Mouse (Mus musculus) limb, embryonic 13.5 days (tissue): ENCODE data around the gene Mrto4. TPM values are rescaled to one million over a fixed set of nuclear protein-coding genes. Genes with fewer than 3 reads are reported as not detected.
A peak's percentile ranks its signal among the peaks of the same experiment; 100 is the strongest.
"Not testable (repeated sequence)": the region's sequence is repeated elsewhere in the genome, so short reads cannot be mapped to it uniquely, and the experiment has no call there.

ENCODE experiments used
- ATAC-seq: fragments of 200-750 bp; cut with Nextera tagmentation; 2 replicates; pipeline ENCODE4 v1.8.0; 2017; ENCODE audit warnings: low read depth, moderate number of reproducible peaks, moderate TSS enrichment; ENCODE audit not compliant: low FRiP score
- H3K27ac ChIP-seq: fragments of 300-500 bp; sonication (generic); 2 replicates; pipeline ENCODE4 v1.5.1; 2015; ENCODE audit warnings: inconsistent platforms, mild to moderate bottlenecking, moderate library complexity
- H3K27me3 ChIP-seq: fragments of 300-500 bp; sonication (generic); 2 replicates; pipeline ENCODE4 v1.6.1; 2015; ENCODE audit warnings: mild to moderate bottlenecking, inconsistent platforms
- H3K36me3 ChIP-seq: fragments of 300-500 bp; sonication (generic); 2 replicates; pipeline ENCODE4 v1.6.1; 2015; ENCODE audit warnings: inconsistent platforms, mild to moderate bottlenecking, moderate library complexity
- H3K4me1 ChIP-seq: fragments of 300-500 bp; sonication (generic); 2 replicates; pipeline ENCODE4 v1.6.1; 2015; ENCODE audit warnings: inconsistent platforms
- H3K4me2 ChIP-seq: fragments of 300-500 bp; sonication (generic); replicated peaks from 2 replicates; pipeline ENCODE4 v1.6.1; 2015; ENCODE audit warnings: inconsistent platforms, mild to moderate bottlenecking, moderate library complexity
- H3K4me3 ChIP-seq: fragments of 300-500 bp; sonication (generic); 2 replicates; pipeline ENCODE4 v1.5.1; 2015; ENCODE audit warnings: moderate library complexity, mild to moderate bottlenecking, inconsistent platforms
- H3K9ac ChIP-seq: fragments of 300-500 bp; sonication (generic); 2 replicates; pipeline ENCODE4 v1.6.1; 2015; ENCODE audit warnings: mild to moderate bottlenecking, inconsistent platforms
- H3K9me3 ChIP-seq: fragments of 300-500 bp; sonication (generic); 2 replicates; pipeline ENCODE4 v1.6.1; 2016; ENCODE audit warnings: inconsistent platforms
- WGBS: fragments of 180-500 bp; shearing (Covaris S2); methylation state at CpG from one replicate; pipeline ENCODE4 v1.1.7; 2015; 5-methylcytosine and 5-hydroxymethylcytosine counted together
- polyA plus RNA-seq: library from polyadenylated mRNA; unstranded; fragments of >200 nt; fragmentation: Nextera tagmentation; extraction: Ambion mirVana; gene quantifications from 2 replicates; pipeline ENCODE4 v1.2.1, GENCODE M21; 2015

Gene Mrto4
- polyA plus RNA-seq, result 118 and 119 TPM in 2 replicates

- H3K4me3 ChIP-seq, result peak within 1 kb of the TSS; percentile 87
- ATAC-seq, result peak; percentile 96
Observed at GRCm38 (mm10) chr4:139351931-139352711, at the start of gene Mrto4, which contains the start of the genes Emc1 and Ubr4. Gene Mrto4 (minus strand): TSS chr4:139352576. Gene Emc1 (plus strand): TSS chr4:139352587. Gene Ubr4 (plus strand): TSS chr4:139352609.

GRCm38 (mm10) chr4:139400487-139400886, 48.1 kb upstream of the Mrto4 start:
- Histone ChIP-seq H3K36me3 (peaks cover 95% of the 10 kb centered on the region), H3K27me3 (no peaks in the 10 kb centered on the region)
- WGBS, result 86% methylated on average over 5 of the region's 5 CpGs

More at GRCm38 (mm10) chr4:139351931-139352711, at the start of gene Mrto4, which contains the start of the genes Emc1 and Ubr4:
- H3K4me2 ChIP-seq, result peak within 1 kb of the TSS; percentile 97
- no peaks in the 10 kb centered on the region for H3K27me3 ChIP-seq
- H3K9ac ChIP-seq, result peak within 1 kb of the TSS; percentile 93
- WGBS, result under 1% methylated on average over 64 of the region's 64 CpGs
- H3K36me3 ChIP-seq, result peaks cover 58% of the 10 kb centered on the region
- peak within 1 kb of the TSS; percentile 93 for H3K27ac ChIP-seq
- peaks cover 21% of the 10 kb centered on the region for H3K4me1 ChIP-seq
- H3K9me3 ChIP-seq, result no peaks in the 10 kb centered on the region

GRCm38 (mm10) chr4:139395431-139395830, 43.1 kb upstream of the Mrto4 start:
- no peak overlapping the region for H3K27ac ChIP-seq
- no peaks in the 10 kb centered on the region for H3K4me1 ChIP-seq
- H3K36me3 ChIP-seq, result peaks cover 95% of the 10 kb centered on the region
- no peak overlapping the region for H3K9ac ChIP-seq
- no peak overlapping the region for H3K4me2 ChIP-seq
- no peaks in the 10 kb centered on the region for H3K27me3 ChIP-seq
- WGBS, result 37% methylated on average over 2 of the region's 2 CpGs
- H3K4me3 ChIP-seq, result no peak overlapping the region
- ATAC-seq, result no peak
- H3K9me3 ChIP-seq, result no peaks in the 10 kb centered on the region

More at GRCm38 (mm10) chr4:139400487-139400886, 48.1 kb upstream of the Mrto4 start:
- no peak overlapping the region for H3K4me3 ChIP-seq
- ATAC-seq, result no peak
- H3K4me2 ChIP-seq, result no peak overlapping the region
- no peak overlapping the region for H3K27ac ChIP-seq
- no peaks in the 10 kb centered on the region for H3K9me3 ChIP-seq
- no peak overlapping the region for H3K9ac ChIP-seq
- H3K4me1 ChIP-seq, result no peaks in the 10 kb centered on the region

GRCm38 (mm10) chr4:139389557-139389956, 37.2 kb upstream of the Mrto4 start:
- WGBS, result 88% methylated on average over 4 of the region's 4 CpGs
- Histone ChIP-seq H3K27me3 (no peaks in the 10 kb centered on the region), H3K9ac (no peak overlapping the region), H3K27ac (no peak overlapping the region), H3K4me2 (no peak overlapping the region), H3K4me1 (no peaks in the 10 kb centered on the region), H3K4me3 (no peak overlapping the region), H3K9me3 (no peaks in the 10 kb centered on the region), H3K36me3 (peaks cover 56% of the 10 kb centered on the region)
- ATAC-seq, result no peak

GRCm38 (mm10) chr4:139386869-139387319, 34.5 kb upstream of the Mrto4 start:
- H3K4me1 ChIP-seq, result peaks cover 7% of the 10 kb centered on the region
- no peaks in the 10 kb centered on the region for H3K27me3 ChIP-seq
- no peak overlapping the region for H3K4me3 ChIP-seq
- no peak overlapping the region for H3K4me2 ChIP-seq
- ATAC-seq, result no peak
- H3K36me3 ChIP-seq, result peaks cover 32% of the 10 kb centered on the region
- H3K9ac ChIP-seq, result no peak overlapping the region
- 78% methylated on average over 6 of the region's 6 CpGs for WGBS
- no peaks in the 10 kb centered on the region for H3K9me3 ChIP-seq
- no peak overlapping the region for H3K27ac ChIP-seq

GRCm38 (mm10) chr4:139385841-139386240, 33.5 kb upstream of the Mrto4 start:
- not testable (repeated sequence) for H3K9me3 ChIP-seq, H3K4me2 ChIP-seq, H3K27me3 ChIP-seq, ATAC-seq, H3K4me3 ChIP-seq, H3K9ac ChIP-seq, H3K27ac ChIP-seq
- H3K4me1 ChIP-seq, result peaks cover 15% of the 10 kb centered on the region
- H3K36me3 ChIP-seq, result peaks cover 21% of the 10 kb centered on the region
- 92% methylated on average over 5 of the region's 5 CpGs for WGBS

- H3K9ac ChIP-seq, result no peak overlapping the region
- no peaks in the 10 kb centered on the region for H3K27me3 ChIP-seq
- no peak for ATAC-seq
- H3K4me1 ChIP-seq, result peaks cover 20% of the 10 kb centered on the region
- H3K4me3 ChIP-seq, result peak overlapping the region; percentile 21; the same call in 1 of the 2 replicates
- H3K36me3 ChIP-seq, result peaks cover 10% of the 10 kb centered on the region
- peak overlapping the region; percentile 96 for H3K4me2 ChIP-seq
- 86% methylated on average over 7 of the region's 7 CpGs for WGBS
- no peak overlapping the region for H3K27ac ChIP-seq
- H3K9me3 ChIP-seq, result no peaks in the 10 kb centered on the region
Observed at GRCm38 (mm10) chr4:139382231-139382630, 29.9 kb upstream of the Mrto4 start.

GRCm38 (mm10) chr4:139381452-139381845, 29.1 kb upstream of the Mrto4 start:
- H3K36me3 ChIP-seq, result peaks cover 18% of the 10 kb centered on the region
- H3K27ac ChIP-seq, result no peak overlapping the region
- 48% methylated on average over 4 of the region's 4 CpGs for WGBS
- H3K27me3 ChIP-seq, result no peaks in the 10 kb centered on the region
- no peak for ATAC-seq
- peaks cover 20% of the 10 kb centered on the region for H3K4me1 ChIP-seq
- H3K9ac ChIP-seq, result peak overlapping the region; percentile 89
- no peaks in the 10 kb centered on the region for H3K9me3 ChIP-seq
- peak overlapping the region; percentile 89 for H3K4me3 ChIP-seq
- H3K4me2 ChIP-seq, result peak overlapping the region; percentile 96

- peaks cover 20% of the 10 kb centered on the region for H3K4me1 ChIP-seq
Observed at GRCm38 (mm10) chr4:139380775-139381451, 28.5 kb upstream of the Mrto4 start.

GRCm38 (mm10) chr4:139380207-139380748, 27.9 kb upstream of the Mrto4 start:
- Histone ChIP-seq H3K4me1 (peaks cover 20% of the 10 kb centered on the region), H3K9ac (peak overlapping the region; percentile 90), H3K9me3 (no peaks in the 10 kb centered on the region), H3K4me2 (peak overlapping the region; percentile 96), H3K27me3 (no peaks in the 10 kb centered on the region), H3K27ac (peak overlapping the region; percentile 84), H3K4me3 (peak overlapping the region; percentile 89), H3K36me3 (peaks cover 29% of the 10 kb centered on the region)
- ATAC-seq, result peak; percentile 96
- WGBS, result under 1% methylated on average over 54 of the region's 54 CpGs

More at GRCm38 (mm10) chr4:139380775-139381451, 28.5 kb upstream of the Mrto4 start:
- H3K27ac ChIP-seq, result peak overlapping the region; percentile 63
- ATAC-seq, result peak; percentile 66
- peak overlapping the region; percentile 89 for H3K4me3 ChIP-seq
- H3K4me2 ChIP-seq, result peak overlapping the region; percentile 96
- H3K9ac ChIP-seq, result peak overlapping the region; percentile 89
- H3K9me3 ChIP-seq, result no peaks in the 10 kb centered on the region
- H3K36me3 ChIP-seq, result peaks cover 23% of the 10 kb centered on the region
- WGBS, result 2% methylated on average over 40 of the region's 44 CpGs
- H3K27me3 ChIP-seq, result no peaks in the 10 kb centered on the region

- peak overlapping the region; percentile 89 for H3K4me3 ChIP-seq
- H3K9ac ChIP-seq, result peak overlapping the region; percentile 90
- H3K4me2 ChIP-seq, result peak overlapping the region; percentile 71
- H3K27ac ChIP-seq, result peak overlapping the region; percentile 84
- no peak for ATAC-seq
- 12% methylated on average over 8 of the region's 8 CpGs for WGBS
- no peaks in the 10 kb centered on the region for H3K9me3 ChIP-seq
- peaks cover 35% of the 10 kb centered on the region for H3K36me3 ChIP-seq
- H3K27me3 ChIP-seq, result no peaks in the 10 kb centered on the region
- H3K4me1 ChIP-seq, result peaks cover 20% of the 10 kb centered on the region
Observed at GRCm38 (mm10) chr4:139379719-139380118, 27.3 kb upstream of the Mrto4 start.

- Histone ChIP-seq H3K27ac (no peak overlapping the region), H3K4me3 (no peak overlapping the region), H3K4me2 (no peak overlapping the region), H3K36me3 (peaks cover 95% of the 10 kb centered on the region), H3K27me3 (no peaks in the 10 kb centered on the region), H3K4me1 (no peaks in the 10 kb centered on the region), H3K9ac (no peak overlapping the region), H3K9me3 (no peaks in the 10 kb centered on the region)
- no peak for ATAC-seq
- 88% methylated on average over 10 of the region's 10 CpGs for WGBS
Observed at GRCm38 (mm10) chr4:139373531-139373930, 21.2 kb upstream of the Mrto4 start.
